Mouse (Mus musculus) cerebellum, postnatal 25 days (tissue): ENCODE results near the gene Abtb2.
"Not testable (repeated sequence)": the region's sequence is repeated elsewhere in the genome, so short reads cannot be mapped to it uniquely, and the experiment has no call there.

Experiments
- DNase-seq, 2 experiments: peaks; one replicate each; pipeline ENCODE4 v3.0.0; 2021; ENCODE audit warnings: mixed read lengths in 2 of 2

Abtb2 gene

GRCm38 (mm10) chr2:103565732-103566422, at the start of gene Abtb2:
Gene Abtb2, plus strand, starts transcription at chr2:103566310.
- peak; percentile 90 to 92 for DNase-seq

DNA sequence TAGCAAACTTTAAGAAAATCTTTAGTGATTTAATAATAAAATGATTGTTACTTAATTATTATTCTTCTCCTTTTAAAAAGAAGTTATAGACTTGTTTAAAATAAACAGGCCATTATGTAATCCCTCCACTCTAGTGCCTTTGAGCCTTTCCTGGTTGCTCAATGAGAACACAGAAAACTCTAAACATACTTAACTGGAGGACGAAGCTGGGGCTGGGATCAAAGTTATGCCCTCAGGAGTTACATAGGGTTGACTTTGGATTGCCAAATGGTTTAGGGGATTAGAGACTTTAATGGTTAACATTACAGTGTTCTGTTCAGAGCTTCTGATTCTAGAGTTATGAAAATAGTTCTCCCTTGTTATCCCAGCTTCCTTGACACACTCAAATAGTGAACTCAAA, 49.6 kb upstream of the Abtb2 start:
- DNase-seq, result no peak

DNA sequence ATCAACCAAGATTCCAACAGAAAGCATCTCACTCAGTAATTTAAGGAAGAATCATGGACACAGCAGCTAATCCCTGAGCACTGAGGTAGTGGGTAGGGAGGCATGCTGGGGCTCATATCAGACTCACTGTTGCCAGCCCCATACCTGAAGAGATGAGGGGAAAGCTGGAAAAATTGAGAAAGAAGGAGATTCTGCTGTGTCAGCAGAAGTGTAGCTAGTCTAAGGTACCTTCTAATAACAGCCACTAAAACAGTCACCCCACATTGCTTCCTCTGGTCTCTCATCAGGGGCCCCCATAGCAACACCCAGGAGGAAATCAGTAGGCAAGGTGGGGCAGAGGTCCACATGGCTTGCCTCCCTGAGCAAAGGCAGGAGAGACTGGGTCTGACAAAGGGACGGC, 40.5 kb upstream of the Abtb2 start:
- DNase-seq, result no peak

- DNase-seq, result peak; percentile 74 to 86
Measured at GRCm38 (mm10) chr2:103547132-103547531, 19.0 kb upstream of the Abtb2 start.

DNA sequence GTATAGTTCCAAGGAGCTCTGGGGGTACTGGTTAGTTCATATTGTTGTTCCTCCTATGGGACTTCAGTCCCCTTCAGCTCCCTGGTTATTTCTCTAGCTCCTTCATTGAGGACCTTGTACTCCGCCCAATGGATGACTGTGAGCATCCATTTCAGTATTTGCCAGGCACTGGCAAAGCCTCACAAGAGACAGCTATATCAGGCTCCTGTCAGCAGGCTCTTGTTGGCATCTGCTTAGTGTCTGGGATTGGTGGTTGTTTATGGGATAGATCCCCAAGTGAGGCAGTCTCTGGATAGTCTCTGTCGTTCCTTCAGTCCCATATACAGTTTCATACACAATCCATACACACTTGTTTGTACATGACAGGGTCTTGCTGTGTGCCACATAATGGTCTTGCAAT, 15.8 kb upstream of the Abtb2 start:
- DNase-seq, result not testable (repeated sequence)

GRCm38 (mm10) chr2:103554041-103554440, 12.1 kb upstream of the Abtb2 start:
- DNase-seq, result no peak

GRCm38 (mm10) chr2:103556125-103556877, 9.8 kb upstream of the Abtb2 start:
- DNase-seq, result peak in 1 of 2 experiments; percentile 27

DNA sequence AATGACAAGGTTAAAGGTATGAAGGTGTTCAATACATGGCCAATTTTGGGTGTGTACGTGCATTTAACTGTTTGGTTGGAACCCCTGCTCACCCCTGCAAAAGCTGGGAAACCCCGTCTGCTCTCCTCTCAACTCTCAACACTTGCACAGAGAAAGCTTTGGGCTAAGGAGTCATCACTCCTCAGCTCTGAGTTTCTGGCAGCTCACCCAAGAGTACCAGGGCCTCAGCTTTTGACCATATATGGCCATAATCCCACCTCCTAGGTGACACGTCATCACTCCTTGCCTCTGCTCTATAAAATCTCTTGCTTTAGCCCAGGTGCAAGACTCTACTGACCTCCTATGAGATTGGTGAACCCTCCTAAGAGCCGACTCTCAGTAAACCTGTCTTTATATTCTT, 5.2 kb upstream of the Abtb2 start:
- DNase-seq, result no peak

- no peak for DNase-seq
Measured at GRCm38 (mm10) chr2:103564427-103565023, 1.6 kb upstream of the Abtb2 start.

- peak; percentile 56 to 57 for DNase-seq
Measured at GRCm38 (mm10) chr2:103565171-103565591, 929 bp upstream of the Abtb2 start.

- no peak for DNase-seq
Measured at GRCm38 (mm10) chr2:103566423-103566712, 258 bp downstream of the Abtb2 start.

GRCm38 (mm10) chr2:103566713-103567521, 807 bp downstream of the Abtb2 start:
- peak; percentile 61 to 63 for DNase-seq

- peak in 1 of 2 experiments; percentile 38 for DNase-seq
Measured at GRCm38 (mm10) chr2:103568161-103568560, 2.1 kb downstream of the Abtb2 start.

DNA sequence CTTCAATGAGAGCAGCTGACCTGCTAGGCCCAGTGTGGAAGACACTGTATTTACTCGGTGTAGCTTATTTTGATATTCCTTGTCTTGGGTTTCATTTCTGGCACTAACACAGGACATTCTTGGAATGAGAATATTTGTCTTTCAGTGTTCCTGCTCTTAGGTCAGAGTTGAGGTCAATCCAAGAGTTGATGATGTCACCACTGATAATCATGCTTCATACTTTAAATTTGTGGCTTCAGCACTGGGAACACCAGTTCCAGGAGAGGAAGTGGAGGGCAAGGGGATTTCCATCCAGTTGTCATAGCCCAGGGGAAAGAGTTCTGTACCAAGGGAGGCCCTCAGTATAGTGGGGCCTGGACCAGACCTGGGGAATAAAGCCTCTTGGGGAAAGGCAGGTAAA, 3.6 kb downstream of the Abtb2 start:
- no peak for DNase-seq

GRCm38 (mm10) chr2:103572354-103572753, 6.2 kb downstream of the Abtb2 start:
- no peak for DNase-seq

DNA sequence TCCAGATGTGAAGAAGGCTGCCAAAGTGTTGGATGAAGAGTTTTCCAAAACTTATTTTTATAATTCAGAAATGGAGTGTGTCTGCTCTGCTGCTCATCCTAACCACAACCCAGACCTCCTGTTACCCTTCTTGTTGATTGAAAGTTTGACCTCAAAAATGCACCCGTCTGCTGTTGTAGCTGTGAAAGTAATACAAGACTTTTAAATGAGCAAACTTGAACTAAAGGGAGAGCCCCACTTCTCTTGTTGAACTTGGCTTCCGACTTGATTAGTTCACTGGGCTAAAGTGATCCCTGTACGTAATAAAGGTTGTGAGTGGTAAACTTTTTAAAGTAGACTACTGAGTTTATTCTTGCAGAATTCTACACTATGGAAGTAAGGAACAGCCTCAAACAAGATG, 10.3 kb downstream of the Abtb2 start:
- DNase-seq, result no peak

DNA sequence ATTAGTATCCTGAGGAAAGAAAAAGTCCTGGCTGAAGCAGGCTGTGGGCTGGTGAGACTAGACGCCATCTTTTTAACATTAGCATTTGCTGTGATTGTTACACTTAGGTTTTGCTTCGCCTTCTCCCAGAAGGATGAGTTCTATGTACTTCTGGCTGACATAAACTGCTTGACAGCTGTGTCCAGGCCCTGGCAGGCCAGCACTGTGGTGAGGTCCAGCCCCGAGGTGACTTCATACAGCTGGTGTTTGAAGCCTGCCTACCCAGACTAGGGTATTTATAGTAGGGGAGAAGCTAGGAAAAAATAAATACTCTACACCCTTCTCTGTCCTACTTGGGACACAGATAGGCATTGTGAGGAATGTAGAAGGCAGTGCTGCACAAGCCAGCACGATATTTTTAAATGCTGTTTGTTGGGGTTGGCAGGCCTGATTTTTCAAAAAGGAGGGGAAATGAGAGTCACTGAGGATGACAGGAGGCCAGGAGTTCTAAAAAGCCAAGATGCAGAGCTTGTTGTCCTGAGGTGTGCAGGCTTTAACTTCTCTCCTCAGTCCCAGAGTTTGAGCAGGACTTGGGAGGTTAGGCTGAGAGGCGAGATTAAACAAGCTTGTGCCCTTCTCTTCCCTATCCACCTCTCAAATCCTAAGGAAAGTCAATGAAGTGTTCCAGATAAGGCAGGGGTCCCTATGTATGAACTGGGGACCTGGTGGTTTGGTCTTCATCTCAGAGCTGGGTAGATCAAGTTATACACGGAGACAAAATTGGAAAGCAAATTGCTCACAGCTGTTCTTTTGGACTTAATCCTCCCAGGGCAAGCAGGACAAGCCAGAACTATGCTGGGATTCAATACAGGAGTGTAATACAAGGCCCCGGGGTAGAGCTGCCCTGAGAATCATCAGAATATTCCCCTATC, 11.9 kb downstream of the Abtb2 start:
- DNase-seq, result no peak

DNA sequence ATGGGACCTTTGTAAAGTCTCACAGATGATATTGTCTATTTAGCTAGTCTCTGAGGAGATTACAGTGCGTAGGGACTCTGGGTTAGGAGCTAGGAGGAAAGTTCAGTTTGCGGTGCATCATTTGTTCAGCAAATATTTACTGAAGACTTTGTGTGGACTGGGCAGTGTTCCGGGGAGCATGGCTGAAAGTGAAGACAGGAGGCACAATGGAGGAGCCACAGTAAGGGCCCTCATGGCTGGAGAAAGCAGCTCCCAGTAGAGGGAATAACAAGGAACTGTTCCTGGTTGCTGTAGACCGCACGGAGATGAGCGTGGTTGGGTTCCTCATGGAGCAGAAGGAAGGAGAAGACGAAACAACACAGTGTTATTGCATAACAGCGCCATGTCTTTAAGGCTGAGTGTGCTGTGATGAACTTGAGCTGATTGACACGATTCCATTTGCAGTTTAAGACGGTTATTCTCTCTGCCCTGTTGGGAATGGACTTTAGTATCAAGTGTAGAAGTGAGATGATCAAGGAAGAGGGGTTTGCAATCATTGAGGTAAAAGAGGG, 12.6 kb downstream of the Abtb2 start:
- DNase-seq, result no peak

- DNase-seq, result no peak
Measured at GRCm38 (mm10) chr2:103580756-103581155, 14.6 kb downstream of the Abtb2 start.

- DNase-seq, result no peak
Measured at GRCm38 (mm10) chr2:103581369-103581897, 15.3 kb downstream of the Abtb2 start.

- DNase-seq, result no peak
Measured at GRCm38 (mm10) chr2:103583316-103583715, 17.2 kb downstream of the Abtb2 start.

GRCm38 (mm10) chr2:103584093-103584492, 18.0 kb downstream of the Abtb2 start:
- no peak for DNase-seq
